Mouse (Mus musculus) midbrain, postnatal 0 days (tissue): ENCODE measurements around the gene Ipmk. TPM values are rescaled to one million over a fixed set of nuclear protein-coding genes. Genes with fewer than 3 reads are reported as not detected.

Source experiments
- ATAC-seq: fragments of 200-750 bp; cut with Nextera tagmentation; 2 replicates; pipeline ENCODE4 v1.8.0; 2017; ENCODE audit warnings: moderate number of reproducible peaks, mild to moderate bottlenecking, moderate TSS enrichment, moderate library complexity; ENCODE audit not compliant: low FRiP score
- DNase-seq: peaks from one replicate; pipeline ENCODE4 v3.0.0-alpha.2; 2015; ENCODE audit warnings: low spot score
- H3K27ac ChIP-seq: fragments of 300-500 bp; sonication (generic); 2 replicates; pipeline ENCODE4 v1.5.1; 2014; ENCODE audit warnings: low read depth, mild to moderate bottlenecking, low read length, mixed read lengths
- H3K27me3 ChIP-seq: fragments of 300-500 bp; sonication (generic); 2 replicates; pipeline ENCODE4 v1.6.1; 2014; ENCODE audit warnings: low read length, control low read depth, mixed read lengths; ENCODE audit not compliant: insufficient read depth
- H3K36me3 ChIP-seq: fragments of 300-500 bp; sonication (generic); 2 replicates; pipeline ENCODE4 v1.6.1; 2014; ENCODE audit warnings: low read length, control low read depth, mixed read lengths; ENCODE audit not compliant: insufficient read depth
- H3K4me1 ChIP-seq: fragments of 300-500 bp; sonication (generic); 2 replicates; pipeline ENCODE4 v1.6.1; 2014; ENCODE audit warnings: mild to moderate bottlenecking, control low read depth, antibody characterized with exemption, low read length, mixed read lengths; ENCODE audit not compliant: insufficient read depth
- H3K4me2 ChIP-seq: fragments of 300-500 bp; sonication (generic); 2 replicates; pipeline ENCODE4 v1.6.1; 2014; ENCODE audit warnings: low read depth, mild to moderate bottlenecking, low read length, mixed read lengths; ENCODE audit not compliant: poor library complexity, severe bottlenecking
- H3K4me3 ChIP-seq: fragments of 300-500 bp; sonication (generic); 2 replicates; pipeline ENCODE4 v1.5.1; 2014; ENCODE audit warnings: low read depth, mild to moderate bottlenecking, low read length, moderate library complexity
- H3K9ac ChIP-seq: fragments of 300-500 bp; sonication (generic); replicated peaks from 2 replicates; pipeline ENCODE4 v1.6.1; 2014; ENCODE audit warnings: mild to moderate bottlenecking, low read length, moderate library complexity, mixed read lengths; ENCODE audit not compliant: poor library complexity, severe bottlenecking
- H3K9me3 ChIP-seq: fragments of 300-500 bp; sonication (generic); 2 replicates; pipeline ENCODE4 v1.6.1; 2016; ENCODE audit warnings: low read length, control low read depth
- CTCF ChIP-seq: IDR thresholded peaks from 2 replicates; pipeline ENCODE4 v1.5.1; 2016; ENCODE audit warnings: antibody characterized with exemption, mild to moderate bottlenecking
- WGBS: fragments of 180-500 bp; shearing (Covaris S2); extraction: QIAGEN DNeasy Blood & Tissue Kit; methylation state at CpG from one replicate; pipeline ENCODE4 v1.1.7; 2014; 5-methylcytosine and 5-hydroxymethylcytosine counted together
- polyA plus RNA-seq: library from polyadenylated mRNA; unstranded; fragments of >200 nt; fragmentation: Nextera tagmentation; extraction: Ambion mirVana; gene quantifications from 2 replicates; pipeline ENCODE4 v1.2.1, GENCODE M21; 2015
- total RNA-seq: library from RNA; depleted of rRNA; stranded (reverse); fragments of >200 nt; gene quantifications from 2 replicates; pipeline ENCODE4 v1.2.3, GENCODE M21; 2014

Ipmk gene
- total and polyA plus RNA-seq, 2 experiments from 2014 or later = 14.6 to 21.7 TPM

DNA sequence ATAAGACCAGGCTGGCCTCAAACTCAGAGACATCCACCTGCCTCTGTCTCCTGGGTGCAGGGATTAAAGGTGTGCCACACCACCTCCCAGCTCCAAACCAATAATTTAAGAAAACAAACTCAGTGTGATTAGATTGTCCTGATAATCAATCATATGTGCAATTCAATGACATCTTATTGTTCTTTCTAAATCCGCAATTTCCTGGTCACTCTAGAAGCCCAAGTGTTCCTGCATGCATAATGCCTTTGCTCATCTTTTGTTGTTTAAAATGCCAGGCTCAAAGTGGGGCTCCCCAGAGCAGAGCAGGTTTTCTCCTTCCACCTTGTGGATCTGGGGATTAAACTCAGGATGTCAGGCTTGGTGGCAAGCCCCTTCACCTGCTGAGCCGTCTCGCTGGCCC lies 37.3 kb upstream of the Ipmk start:
- no peak overlapping the region for H3K27ac ChIP-seq

DNA sequence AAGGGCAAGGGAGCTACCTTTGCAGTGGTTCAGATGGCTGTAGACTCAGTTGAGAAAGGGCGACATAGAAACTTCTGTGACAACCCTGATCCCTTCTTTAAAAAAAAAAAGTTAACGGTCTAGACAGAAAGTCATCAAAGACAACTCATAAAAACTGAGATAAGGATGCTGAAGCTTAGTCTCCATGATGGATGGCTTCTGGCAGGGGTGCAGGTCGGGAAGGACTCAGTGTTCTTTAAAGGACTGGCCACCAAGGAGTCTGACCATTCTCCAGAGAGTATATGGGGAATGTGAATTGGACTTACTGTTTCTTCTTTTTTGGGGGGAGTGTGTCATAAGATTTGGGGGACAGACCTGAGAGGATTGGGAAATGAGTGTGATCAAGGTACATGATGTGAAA lies 33.0 kb upstream of the Ipmk start:
- Histone ChIP-seq H3K4me2 (no peak overlapping the region), H3K36me3 (no peaks in the 10 kb centered on the region), H3K27ac (no peak overlapping the region), H3K27me3 (no peaks in the 10 kb centered on the region), H3K9me3 (no peaks in the 10 kb centered on the region), H3K4me3 (no peak overlapping the region), H3K9ac (no peak overlapping the region), H3K4me1 (no peaks in the 10 kb centered on the region)
- DNase-seq = no peak
- ATAC-seq = no peak
- no peak for TF ChIP-seq CTCF
- 87% methylated on average over 3 of the region's 3 CpGs for whole genome bisulfite sequencing

More for the DNA sequence above, 37.3 kb upstream of the Ipmk start:
- ATAC-seq (no peak), DNase-seq (no peak)
- WGBS = 40% methylated on average over 3 of the region's 3 CpGs
- H3K27me3 ChIP-seq = no peaks in the 10 kb centered on the region
- no peaks in the 10 kb centered on the region for H3K36me3 ChIP-seq
- H3K4me3 ChIP-seq = no peak overlapping the region
- H3K9ac ChIP-seq = no peak overlapping the region
- TF ChIP-seq CTCF = no peak
- H3K4me2 ChIP-seq = no peak overlapping the region
- no peaks in the 10 kb centered on the region for H3K9me3 ChIP-seq
- H3K4me1 ChIP-seq = no peaks in the 10 kb centered on the region

- Histone ChIP-seq H3K27me3 (no peaks in the 10 kb centered on the region), H3K4me1 (no peaks in the 10 kb centered on the region), H3K27ac (no peak overlapping the region), H3K36me3 (no peaks in the 10 kb centered on the region), H3K9me3 (no peaks in the 10 kb centered on the region), H3K4me3 (no peak overlapping the region), H3K4me2 (no peak overlapping the region), H3K9ac (no peak overlapping the region)
- DNase-seq (peak; percentile 20), ATAC-seq (no peak)
- WGBS = 82% methylated on average over 11 of the region's 11 CpGs
- TF ChIP-seq CTCF = no peak
These were observed 31.5 kb upstream of the Ipmk start for GRCm38 (mm10) chr10:71316056-71316455.

GRCm38 (mm10) chr10:71316497-71316896 lies 31.1 kb upstream of the Ipmk start:
- H3K4me3 ChIP-seq = no peak overlapping the region
- TF ChIP-seq CTCF = no peak
- H3K27me3 ChIP-seq = no peaks in the 10 kb centered on the region
- H3K27ac ChIP-seq = no peak overlapping the region
- WGBS = 70% methylated on average over 7 of the region's 7 CpGs
- H3K9ac ChIP-seq = no peak overlapping the region
- H3K36me3 ChIP-seq = no peaks in the 10 kb centered on the region
- H3K4me1 ChIP-seq = no peaks in the 10 kb centered on the region
- no peak for ATAC-seq
- H3K9me3 ChIP-seq = no peaks in the 10 kb centered on the region
- DNase-seq = no peak
- H3K4me2 ChIP-seq = no peak overlapping the region

DNA sequence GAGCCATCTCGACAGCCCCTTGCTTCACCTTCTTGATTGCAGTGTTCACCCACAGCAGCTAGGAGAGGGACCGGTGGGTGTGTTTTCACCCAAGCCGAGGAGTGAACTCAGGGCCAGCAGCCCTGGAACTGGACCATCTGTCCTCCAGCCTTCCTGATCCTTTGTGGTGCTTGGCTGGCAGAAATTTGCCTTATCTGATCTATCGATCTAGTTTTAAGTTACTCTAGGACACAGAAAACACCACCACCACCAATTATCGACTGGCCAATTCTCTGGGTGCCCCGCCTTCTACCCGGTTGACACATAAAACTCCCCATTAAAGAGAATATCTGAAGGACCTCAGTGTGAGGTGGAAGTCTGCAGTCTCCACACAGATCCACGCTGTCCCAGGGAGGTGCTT lies 23.9 kb upstream of the Ipmk start:
- H3K36me3 ChIP-seq = no peaks in the 10 kb centered on the region
- DNase-seq = no peak
- H3K4me1 ChIP-seq = no peaks in the 10 kb centered on the region
- 87% methylated on average over 8 of the region's 8 CpGs for WGBS
- no peak overlapping the region for H3K4me3 ChIP-seq
- no peak for TF ChIP-seq CTCF
- no peak overlapping the region for H3K27ac ChIP-seq
- ATAC-seq = no peak
- no peaks in the 10 kb centered on the region for H3K27me3 ChIP-seq
- H3K9me3 ChIP-seq = no peaks in the 10 kb centered on the region
- H3K4me2 ChIP-seq = no peak overlapping the region
- H3K9ac ChIP-seq = no peak overlapping the region

DNA sequence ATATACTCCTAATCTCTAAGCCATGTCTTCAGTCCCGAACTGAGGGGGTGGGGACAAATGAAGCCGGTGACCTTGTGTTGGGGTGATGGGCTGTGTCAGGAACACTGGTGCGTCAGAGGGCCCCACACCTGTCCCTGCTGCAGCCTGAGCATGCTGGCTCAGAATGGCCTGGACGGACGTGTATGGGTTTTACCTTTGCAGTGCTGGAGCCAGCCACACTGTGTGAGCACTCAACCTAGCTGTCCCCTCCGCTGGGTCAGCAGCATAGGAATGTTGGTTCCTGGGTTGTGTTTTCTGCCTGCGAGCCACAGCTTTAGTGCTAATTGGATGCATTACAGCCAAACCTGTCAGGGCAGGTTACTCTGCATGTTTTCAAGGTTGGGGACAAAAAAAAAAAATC lies 21.4 kb upstream of the Ipmk start:
- H3K9ac ChIP-seq = no peak overlapping the region
- TF ChIP-seq CTCF = no peak
- no peaks in the 10 kb centered on the region for H3K27me3 ChIP-seq
- 82% methylated on average over 7 of the region's 7 CpGs for WGBS
- H3K9me3 ChIP-seq = no peaks in the 10 kb centered on the region
- peaks cover 17% of the 10 kb centered on the region for H3K36me3 ChIP-seq
- DNase-seq (no peak), ATAC-seq (no peak)
- H3K4me3 ChIP-seq = no peak overlapping the region
- H3K4me2 ChIP-seq = no peak overlapping the region
- no peak overlapping the region for H3K27ac ChIP-seq
- H3K4me1 ChIP-seq = no peaks in the 10 kb centered on the region
